Mouse (Mus musculus) stomach, postnatal 0 days (tissue): Measurements from ENCODE around the gene Hs6st1. TPM values are rescaled to one million over a fixed set of nuclear protein-coding genes. Genes with fewer than 3 reads are reported as not detected.

ENCODE experiments used
- ATAC-seq: fragments of 200-750 bp; cut with Nextera tagmentation; 2 replicates; pipeline ENCODE4 v1.8.0; 2017; ENCODE audit not compliant: low FRiP score, low TSS enrichment
- DNase-seq: peaks from one replicate; pipeline ENCODE4 v3.0.0-alpha.2; 2016; ENCODE audit warnings: low spot score
- H3K27ac ChIP-seq: fragments of 300-500 bp; sonication (generic); replicated peaks from 2 replicates; pipeline ENCODE4 v1.5.1; 2014; ENCODE audit warnings: mild to moderate bottlenecking, control low read depth
- H3K27me3 ChIP-seq: fragments of 300-500 bp; sonication (generic); 2 replicates; pipeline ENCODE4 v1.6.1; 2014; ENCODE audit warnings: low read length; ENCODE audit not compliant: control insufficient read depth, insufficient read depth
- H3K36me3 ChIP-seq: fragments of 300-500 bp; sonication (generic); 2 replicates; pipeline ENCODE4 v1.6.1; 2014; ENCODE audit warnings: low read length, mixed read lengths; ENCODE audit not compliant: control insufficient read depth, insufficient read depth
- H3K4me1 ChIP-seq: fragments of 300-500 bp; sonication (generic); replicated peaks from 2 replicates; pipeline ENCODE4 v1.6.1; 2014; ENCODE audit warnings: antibody characterized with exemption; ENCODE audit not compliant: control insufficient read depth, insufficient read depth
- H3K4me2 ChIP-seq: fragments of 300-500 bp; sonication (generic); replicated peaks from 2 replicates; pipeline ENCODE4 v1.6.1; 2014; ENCODE audit warnings: low read depth, mild to moderate bottlenecking, control low read depth, moderate library complexity
- H3K4me3 ChIP-seq: fragments of 300-500 bp; sonication (generic); 2 replicates; pipeline ENCODE4 v1.5.1; 2014; ENCODE audit warnings: low read depth, low read length, control low read depth
- H3K9ac ChIP-seq: fragments of 300-500 bp; sonication (generic); 2 replicates; pipeline ENCODE4 v1.6.1; 2014; ENCODE audit warnings: mild to moderate bottlenecking, low read length, control low read depth, mixed read lengths
- H3K9me3 ChIP-seq: fragments of 300-500 bp; sonication (generic); 2 replicates; pipeline ENCODE4 v1.6.1; 2016; ENCODE audit warnings: low read length; ENCODE audit not compliant: control insufficient read depth
- CTCF ChIP-seq: IDR thresholded peaks from 2 replicates; pipeline ENCODE4 v1.5.1; 2016; ENCODE audit warnings: antibody characterized with exemption, low read depth, mild to moderate bottlenecking, moderate library complexity
- EP300 ChIP-seq: optimal IDR thresholded peaks from 2 replicates; pipeline ENCODE3; 2016; ENCODE audit warnings: antibody characterized with exemption
- WGBS: fragments of 180-500 bp; shearing (Covaris S2); extraction: QIAGEN DNeasy Blood & Tissue Kit; methylation state at CpG from one replicate; pipeline ENCODE4 v1.1.7; 2014; 5-methylcytosine and 5-hydroxymethylcytosine counted together
- polyA plus RNA-seq: library from polyadenylated mRNA; unstranded; fragments of >200 nt; fragmentation: Nextera tagmentation; extraction: Ambion mirVana; gene quantifications from 2 replicates; pipeline ENCODE4 v1.2.1, GENCODE M21; 2015

The Hs6st1 gene
- polyA plus RNA-seq, 1 experiment from 2014 or later = 5.7 TPM

DNA sequence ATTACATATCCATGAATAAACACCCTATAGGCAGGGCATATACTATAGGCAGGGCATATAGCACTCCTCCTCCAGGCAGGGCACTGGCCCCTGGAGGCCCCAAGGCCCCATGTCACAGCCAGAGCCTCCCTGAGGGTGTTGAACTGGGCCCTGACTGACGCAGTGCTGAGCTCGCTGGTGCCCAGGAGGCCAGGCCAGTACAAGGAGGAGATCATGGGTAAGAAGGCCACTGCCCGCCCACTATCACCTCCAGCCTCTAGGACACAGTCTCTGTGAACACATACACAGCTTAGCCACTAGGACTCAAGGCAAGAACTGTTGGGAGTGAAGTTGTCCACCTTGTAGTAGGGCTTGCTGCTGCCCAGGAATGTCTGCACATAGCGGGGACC lies 22.5 kb downstream of the Hs6st1 start:
- Histone ChIP-seq H3K4me1 (peaks cover 23% of the 10 kb centered on the region), H3K36me3 (no peaks in the 10 kb centered on the region; the same call in none of the 2 replicates), H3K27me3 (no peaks in the 10 kb centered on the region), H3K4me3 (no peak overlapping the region), H3K4me2 (no peak overlapping the region), H3K9me3 (no peaks in the 10 kb centered on the region), H3K27ac (peak overlapping the region; percentile 86), H3K9ac (no peak overlapping the region)
- ATAC-seq = peak; percentile 77
- peak; percentile 65 for DNase-seq
- TF ChIP-seq EP300 = no peak
- TF ChIP-seq CTCF = no peak
- WGBS = 69% methylated on average over 4 of the region's 4 CpGs

DNA sequence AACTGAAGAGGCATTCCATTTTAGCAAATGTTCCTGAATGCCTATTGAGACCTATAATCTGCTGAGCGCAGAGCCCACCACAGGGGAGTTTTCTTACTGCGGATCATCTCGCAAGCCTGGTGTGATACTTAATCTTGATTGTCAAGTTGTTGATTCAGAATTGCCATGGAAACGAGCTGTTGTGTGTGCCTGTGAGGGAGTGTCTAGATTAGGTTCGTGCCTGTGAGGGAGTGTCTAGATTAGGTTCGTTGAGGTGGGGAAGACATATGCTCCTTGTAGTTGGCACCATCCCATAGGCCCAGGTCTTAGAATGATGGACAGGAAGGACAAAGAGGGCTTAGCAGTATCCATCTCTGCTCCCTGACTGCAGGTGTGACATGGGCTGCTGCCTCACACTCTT lies 23.0 kb downstream of the Hs6st1 start:
- DNase-seq (peak; percentile 41), ATAC-seq (0 out of 2 replicates have a peak, but pooled peaks have one; percentile 9)
- Histone ChIP-seq H3K27ac (peak overlapping the region; percentile 86), H3K9ac (no peak overlapping the region), H3K4me2 (no peak overlapping the region), H3K36me3 (no peaks in the 10 kb centered on the region; the same call in none of the 2 replicates), H3K9me3 (no peaks in the 10 kb centered on the region), H3K4me3 (no peak overlapping the region), H3K27me3 (no peaks in the 10 kb centered on the region), H3K4me1 (peaks cover 23% of the 10 kb centered on the region)
- TF ChIP-seq EP300 (no peak), CTCF (no peak)
- WGBS = 63% methylated on average over 6 of the region's 6 CpGs

DNA sequence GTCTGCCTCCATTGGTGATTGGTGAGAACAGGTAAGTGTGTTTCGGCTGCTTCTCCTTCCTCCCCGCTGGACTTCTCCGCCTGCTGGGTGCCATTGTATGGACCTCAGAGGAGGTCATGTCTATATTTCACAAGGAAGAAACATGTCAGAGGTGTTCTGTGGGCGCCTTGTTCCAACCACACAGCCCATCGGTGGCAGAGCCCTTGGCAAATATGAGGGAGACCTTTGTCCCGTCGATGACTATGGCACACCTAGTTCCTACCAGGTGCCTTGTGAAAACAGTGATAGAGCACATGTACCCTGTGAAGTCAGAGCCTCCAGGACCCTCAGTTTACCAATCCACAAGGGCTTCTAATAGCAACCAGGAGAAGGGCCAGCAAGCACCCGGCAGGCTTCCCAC lies 25.5 kb downstream of the Hs6st1 start:
- H3K4me3 ChIP-seq = no peak overlapping the region
- H3K4me1 ChIP-seq = peaks cover 17% of the 10 kb centered on the region
- no peak overlapping the region for H3K4me2 ChIP-seq
- H3K27ac ChIP-seq = peak overlapping the region; percentile 56; the same call in 1 of the 2 replicates
- H3K9ac ChIP-seq = no peak overlapping the region
- no peaks in the 10 kb centered on the region for H3K27me3 ChIP-seq
- no peaks in the 10 kb centered on the region; the same call in 1 of the 2 replicates for H3K36me3 ChIP-seq
- no peak for TF ChIP-seq CTCF
- TF ChIP-seq EP300 = no peak
- 74% methylated on average over 8 of the region's 8 CpGs for WGBS
- DNase-seq (peak; percentile 62), ATAC-seq (peak; percentile 35)
- no peaks in the 10 kb centered on the region for H3K9me3 ChIP-seq

DNA sequence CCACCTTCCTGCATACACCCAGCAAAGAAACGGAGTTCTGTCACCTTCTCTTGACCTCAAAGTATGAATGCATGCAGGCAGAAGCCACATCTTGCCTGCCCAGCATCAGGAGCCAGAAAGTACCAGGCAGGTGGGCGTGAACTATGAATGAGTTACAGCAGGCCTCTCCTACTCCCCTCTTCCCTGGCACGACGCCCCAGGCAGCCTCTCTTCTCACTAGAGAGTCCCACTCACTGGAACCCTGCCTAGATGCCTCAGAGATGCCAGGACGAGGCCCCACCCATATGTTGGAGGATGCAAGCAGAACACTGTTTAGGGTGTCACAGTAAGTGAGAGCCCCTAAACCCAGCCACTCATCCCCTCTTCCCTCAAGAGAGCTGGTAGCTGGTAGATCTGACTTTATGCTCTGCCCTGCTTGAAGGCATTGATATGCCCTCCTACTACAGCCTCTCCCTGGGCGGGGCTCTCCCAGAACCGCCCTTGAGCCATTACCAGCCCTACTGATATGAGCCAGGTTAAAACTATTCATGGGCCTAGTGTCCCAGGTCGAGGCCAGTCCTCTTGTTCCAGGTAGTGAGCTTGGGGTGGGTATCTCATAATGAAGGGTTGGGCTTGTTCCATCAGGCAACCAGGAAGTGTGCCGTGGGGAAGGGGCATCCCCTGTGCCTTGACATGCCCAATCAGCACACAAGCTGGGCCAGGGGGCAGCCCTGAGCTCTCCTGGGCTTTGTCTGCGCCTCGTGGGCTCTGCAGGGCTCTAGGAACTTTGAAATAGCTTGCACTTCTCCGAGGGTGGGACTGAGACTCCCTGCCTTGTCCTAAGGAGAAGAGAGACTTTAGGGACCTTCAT lies 27.4 kb downstream of the Hs6st1 start:
- no peaks in the 10 kb centered on the region for H3K27me3 ChIP-seq
- no peaks in the 10 kb centered on the region; the same call in 1 of the 2 replicates for H3K36me3 ChIP-seq
- 41% methylated on average over 11 of the region's 12 CpGs for WGBS
- peak overlapping the region; percentile 67 for H3K27ac ChIP-seq
- DNase-seq (peak; percentile 82), ATAC-seq (peak; percentile 88)
- H3K4me2 ChIP-seq = no peak overlapping the region
- H3K4me1 ChIP-seq = peaks cover 5% of the 10 kb centered on the region
- no peaks in the 10 kb centered on the region for H3K9me3 ChIP-seq
- TF ChIP-seq CTCF = no peak; the same call in 1 of the 2 replicates
- no peak overlapping the region; the same call in 1 of the 2 replicates for H3K9ac ChIP-seq
- no peak overlapping the region for H3K4me3 ChIP-seq

DNA sequence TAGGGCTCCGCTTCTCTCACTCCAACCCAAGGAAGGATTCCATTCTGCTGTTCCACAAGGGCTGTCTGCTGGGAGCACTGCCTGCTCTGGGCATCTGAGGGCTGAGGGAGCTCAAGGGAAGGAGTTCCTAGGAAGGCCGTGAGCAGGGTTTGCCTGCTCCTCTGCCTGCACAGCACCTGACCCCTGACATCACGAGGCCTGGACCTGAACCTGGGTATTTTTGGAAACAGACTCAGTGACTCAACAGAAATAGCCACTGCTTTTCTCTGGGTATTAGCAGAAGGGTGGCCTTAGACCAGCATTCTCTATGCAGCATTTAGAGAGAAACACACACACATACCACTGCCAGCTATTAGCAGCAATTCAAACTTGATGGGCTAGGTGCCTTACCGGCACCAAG lies 30.2 kb downstream of the Hs6st1 start:
- Histone ChIP-seq H3K9ac (no peak overlapping the region), H3K4me3 (no peak overlapping the region), H3K4me2 (no peak overlapping the region), H3K27ac (no peak overlapping the region), H3K27me3 (no peaks in the 10 kb centered on the region), H3K4me1 (peaks cover 5% of the 10 kb centered on the region; the same call in 1 of the 2 replicates), H3K36me3 (peaks cover 1% of the 10 kb centered on the region; the same call in 1 of the 2 replicates), H3K9me3 (no peaks in the 10 kb centered on the region)
- no peak for ATAC-seq
- WGBS = 90% methylated on average over 4 of the region's 4 CpGs
- DNase-seq = no peak
- TF ChIP-seq EP300 (no peak), CTCF (no peak)

DNA sequence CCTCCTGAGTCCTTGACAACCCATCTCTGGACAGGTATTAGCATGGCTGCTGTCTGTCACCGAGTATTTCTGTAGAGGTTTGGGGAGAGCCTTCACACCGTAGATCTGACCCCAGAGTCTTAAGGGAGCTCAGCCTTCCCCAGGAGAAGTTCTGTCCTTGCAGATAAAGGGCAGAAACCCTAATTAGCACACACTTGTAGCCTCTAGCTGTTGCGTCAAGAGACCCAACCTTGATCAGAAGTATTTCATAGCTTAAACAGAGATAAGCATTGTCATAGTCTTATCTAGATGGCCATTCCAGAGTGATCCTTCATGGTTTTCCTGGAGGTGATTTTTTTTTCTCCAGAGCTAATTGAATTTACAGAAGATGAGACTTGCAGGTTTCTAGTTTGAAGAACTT lies 32.2 kb downstream of the Hs6st1 start:
- TF ChIP-seq CTCF (no peak), EP300 (no peak)
- H3K9me3 ChIP-seq = no peaks in the 10 kb centered on the region
- DNase-seq (no peak), ATAC-seq (no peak)
- no peak overlapping the region for H3K4me2 ChIP-seq
- no peak overlapping the region for H3K9ac ChIP-seq
- no peak overlapping the region for H3K27ac ChIP-seq
- 86% methylated on average over 3 of the region's 3 CpGs for WGBS
- no peaks in the 10 kb centered on the region for H3K27me3 ChIP-seq
- no peak overlapping the region for H3K4me3 ChIP-seq
- H3K4me1 ChIP-seq = no peaks in the 10 kb centered on the region; the same call in 1 of the 2 replicates
- peaks cover 13% of the 10 kb centered on the region for H3K36me3 ChIP-seq
